Mouse (Mus musculus): ENCODE data around the gene Prpf19.

The Prpf19 gene

DNA sequence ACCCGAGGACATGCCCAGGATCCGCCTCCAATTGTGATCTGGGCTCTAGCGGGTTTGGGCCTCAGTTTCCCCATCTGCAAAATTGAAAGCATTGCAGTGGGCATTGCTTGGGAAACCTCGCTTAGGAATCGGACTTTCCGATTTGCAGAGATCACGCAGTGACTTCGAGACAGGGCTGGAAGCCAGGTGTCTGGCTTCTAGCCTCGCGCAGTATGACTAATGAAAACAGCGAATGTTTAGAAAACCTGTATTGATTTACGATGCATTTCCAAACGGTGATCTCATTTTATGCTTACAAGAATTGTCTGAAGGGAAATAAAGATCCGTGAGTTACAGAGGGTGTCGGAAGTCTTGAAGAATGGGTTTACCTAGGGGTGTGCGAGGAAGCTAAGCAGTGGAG, 677 bp downstream of the Prpf19 start:
- DNase-seq (ENCODE audit: low spot score), result no peak

DNA sequence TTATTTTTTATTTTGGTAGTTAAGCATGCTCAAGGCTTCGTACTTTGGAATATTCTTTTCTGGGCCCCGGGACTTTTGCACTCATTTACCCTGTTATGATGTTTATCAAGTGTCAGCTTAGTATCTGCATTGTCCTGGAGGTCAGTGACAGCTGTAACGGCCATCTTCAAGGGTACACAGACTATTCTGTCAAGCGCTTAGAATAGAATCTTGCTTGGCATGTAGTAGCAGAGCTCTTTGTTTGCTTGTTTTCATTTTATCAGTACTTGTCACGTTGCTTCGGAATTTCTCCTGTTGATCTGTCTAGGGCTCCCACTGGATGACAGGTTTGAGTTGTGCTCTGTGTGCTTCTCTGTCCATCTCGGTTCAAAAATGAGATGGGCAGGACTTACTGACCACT, 1.8 kb downstream of the Prpf19 start:
- DNase-seq (ENCODE audit: low spot score), result no peak

GRCm38 (mm10) chr19:10897491-10897890, 2.5 kb downstream of the Prpf19 start:
- no peak for DNase-seq (ENCODE audit: low spot score)

DNA sequence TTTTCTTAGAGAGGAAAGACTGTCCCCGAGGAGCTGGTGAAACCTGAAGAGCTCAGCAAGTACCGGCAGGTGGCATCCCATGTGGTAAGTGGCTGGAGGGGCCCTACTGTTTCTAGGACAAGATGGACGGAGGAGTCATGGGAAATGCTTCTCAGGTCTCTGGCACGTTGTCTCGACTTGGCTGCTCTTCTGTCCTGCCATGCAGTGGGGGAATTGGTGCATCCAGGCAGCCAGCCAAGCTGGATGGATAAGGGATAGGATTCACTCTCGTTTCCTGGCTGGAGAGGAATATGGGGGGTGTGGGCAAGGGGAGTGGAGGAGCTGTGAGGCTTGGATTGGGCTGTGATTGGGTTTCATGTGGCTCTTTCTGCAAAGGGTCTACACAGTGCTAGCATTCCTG, 5.3 kb downstream of the Prpf19 start:
- peak; percentile 55 for DNase-seq (ENCODE audit: low spot score)

DNA sequence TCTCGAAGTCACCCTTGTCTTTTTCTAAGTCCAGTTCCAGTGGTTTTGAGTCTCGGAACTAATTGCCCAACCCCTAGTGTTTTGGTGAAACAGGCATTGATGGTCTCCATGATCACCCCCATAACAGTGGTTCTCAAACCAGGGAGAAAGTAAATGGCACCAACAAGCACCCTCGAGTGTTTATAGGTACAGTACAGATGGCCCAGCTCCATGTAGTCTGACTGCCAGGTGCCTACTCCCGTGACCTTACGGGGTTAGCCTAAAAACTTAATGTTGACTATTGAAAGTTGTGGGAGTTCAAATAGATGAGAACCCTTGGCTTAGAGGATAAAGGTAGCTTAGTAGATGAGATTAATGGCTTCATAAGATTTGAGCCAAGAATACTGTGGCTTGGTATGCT, 6.0 kb downstream of the Prpf19 start:
- DNase-seq (ENCODE audit: low spot score), result no peak

DNA sequence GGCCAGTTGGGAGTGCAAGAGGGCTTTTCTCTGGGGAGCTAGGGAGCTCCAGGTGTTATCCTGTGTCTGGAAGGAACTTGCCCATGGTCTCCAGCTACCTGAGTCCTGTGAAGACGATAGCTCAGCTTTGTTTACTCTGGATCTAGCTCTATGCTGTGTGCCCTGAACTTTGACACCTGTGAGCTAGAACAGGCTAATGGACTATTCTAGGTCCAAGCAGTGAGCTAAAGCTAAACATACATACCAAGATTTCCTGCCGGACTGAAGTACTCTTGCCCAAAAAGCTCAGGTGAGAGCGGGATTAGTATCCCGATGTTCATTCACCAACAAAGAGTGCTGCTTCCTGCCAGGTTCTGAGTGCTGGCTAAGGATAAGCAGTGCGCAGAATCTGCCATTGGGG, 9.5 kb downstream of the Prpf19 start:
- DNase-seq (ENCODE audit: low spot score), result no peak

DNA sequence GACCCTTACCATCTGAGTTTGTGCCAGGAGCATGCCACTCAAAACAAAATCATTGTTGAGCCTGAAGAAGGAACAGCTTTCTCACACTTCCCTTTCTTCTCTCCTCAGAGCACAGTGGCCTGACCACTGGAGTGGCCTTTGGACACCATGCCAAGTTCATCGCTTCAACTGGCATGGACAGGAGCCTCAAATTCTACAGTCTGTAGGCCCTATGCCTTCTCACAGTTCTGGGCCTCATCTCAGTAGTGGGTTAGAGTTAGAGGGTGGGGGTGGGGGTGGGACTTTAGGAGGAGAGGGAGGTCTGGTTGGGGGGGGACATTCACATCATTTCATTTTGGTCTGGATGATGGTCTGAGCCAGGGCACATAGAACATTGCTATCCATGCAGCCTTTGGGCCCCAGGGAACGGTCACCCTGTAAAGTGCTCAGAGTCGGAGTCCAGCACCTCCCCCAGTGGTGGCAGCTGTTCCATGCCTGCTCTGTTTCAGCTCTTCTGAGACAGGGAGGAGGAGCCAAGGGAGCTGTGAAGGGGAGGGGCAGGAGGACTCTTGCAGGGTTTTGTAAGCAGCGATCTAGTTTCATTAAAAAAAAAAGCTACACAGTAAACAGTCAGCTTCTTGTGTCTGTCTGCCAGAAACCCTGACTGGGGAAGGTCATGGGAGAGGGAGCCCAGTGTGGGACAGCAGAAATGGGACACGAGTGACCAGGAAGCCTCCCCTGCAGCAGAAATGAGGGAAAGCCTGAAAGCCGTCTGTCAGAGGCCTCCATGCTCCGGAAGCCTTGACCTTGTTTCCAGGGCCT, 10.1 kb downstream of the Prpf19 start:
- peak; percentile 68 for DNase-seq (ENCODE audit: low spot score)

GRCm38 (mm10) chr19:10905728-10906000, 10.6 kb downstream of the Prpf19 start:
- DNase-seq (ENCODE audit: low spot score), result no peak

DNA sequence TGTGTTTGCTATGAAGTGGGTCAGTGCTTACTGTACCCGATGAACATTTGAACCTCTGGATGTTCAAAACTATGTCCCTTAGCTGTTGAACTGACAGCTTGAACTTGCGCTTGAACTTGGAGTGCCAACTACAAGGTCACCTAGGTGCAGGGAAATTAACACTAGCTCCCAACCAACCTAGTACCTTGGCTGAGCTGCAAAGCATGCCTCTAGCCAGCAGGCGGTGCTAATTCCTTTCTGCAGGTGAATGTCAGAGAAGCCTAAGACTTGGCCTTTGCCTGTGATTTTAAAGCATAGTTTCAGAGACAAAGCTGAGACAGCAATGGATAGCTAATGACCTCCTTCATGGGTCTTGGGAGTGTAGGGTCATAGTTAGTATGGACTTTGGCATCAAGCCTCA, 12.9 kb downstream of the Prpf19 start:
- peak; percentile 75 for DNase-seq (ENCODE audit: low spot score)

- DNase-seq (ENCODE audit: low spot score), result no peak
Observed at GRCm38 (mm10) chr19:10909087-10909721, 14.2 kb downstream of the Prpf19 start.

- DNase-seq (ENCODE audit: low spot score), result no peak
Observed at GRCm38 (mm10) chr19:10914291-10914690, 19.3 kb downstream of the Prpf19 start.

DNA sequence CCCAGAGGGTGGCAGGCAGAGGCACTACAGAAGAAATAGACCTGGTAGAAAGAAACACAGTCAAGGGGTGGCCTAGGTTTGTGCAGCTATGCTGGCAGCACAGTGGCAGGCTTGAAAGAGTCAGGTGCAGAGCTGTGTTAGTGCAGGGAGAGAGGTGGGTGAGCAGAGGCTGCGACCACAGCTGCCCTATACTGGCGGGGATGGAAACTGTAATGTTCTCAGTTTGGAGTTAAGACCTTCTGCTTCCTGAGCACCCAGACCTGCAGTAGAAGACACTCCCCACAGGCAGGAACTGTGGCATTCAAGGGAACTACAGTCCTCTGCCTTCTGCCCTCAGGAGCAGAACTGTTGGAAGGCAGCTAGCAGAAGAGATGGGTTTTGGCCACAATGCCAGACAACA, 19.8 kb downstream of the Prpf19 start:
- no peak for DNase-seq (ENCODE audit: low spot score)

- no peak for DNase-seq (ENCODE audit: low spot score)
Observed at GRCm38 (mm10) chr19:10916506-10916905, 21.5 kb downstream of the Prpf19 start.

DNA sequence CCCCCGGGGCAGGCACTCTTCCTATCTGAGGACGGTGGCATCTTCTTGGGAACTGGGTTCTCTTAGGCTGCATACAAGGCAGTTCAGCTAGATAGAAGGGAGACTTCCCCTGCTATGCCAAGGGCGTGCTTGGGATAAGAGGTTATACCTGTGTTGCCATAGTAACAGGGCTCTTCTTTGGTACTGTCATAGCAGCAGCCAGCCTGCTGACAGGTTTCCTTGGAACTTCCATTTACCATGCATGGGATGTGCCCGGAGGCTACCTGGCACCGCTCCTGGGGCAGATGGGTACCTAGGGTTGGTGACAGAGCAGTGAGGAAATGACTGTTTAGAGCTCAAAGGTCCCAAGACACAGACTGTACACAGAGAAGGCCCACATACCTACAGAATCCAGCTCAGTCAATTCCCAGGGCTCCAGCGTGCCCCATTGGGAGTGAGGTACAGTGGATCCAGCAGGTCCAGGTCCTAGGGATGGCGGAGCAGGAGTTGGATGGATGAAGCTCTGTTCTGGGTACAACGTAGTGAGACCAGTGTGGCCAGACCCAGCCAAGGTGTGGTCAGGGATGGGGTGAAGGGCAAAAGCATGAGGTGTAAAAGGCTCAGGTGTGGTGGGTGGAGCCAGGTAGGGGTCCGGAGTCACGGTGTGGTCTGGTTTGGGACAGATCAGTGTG, 23.4 kb downstream of the Prpf19 start:
- no peak for DNase-seq (ENCODE audit: low spot score)

- no peak for DNase-seq (ENCODE audit: low spot score)
Observed at GRCm38 (mm10) chr19:10920532-10920931, 25.5 kb downstream of the Prpf19 start, which contains the start of gene Zp1. Gene Zp1 (minus strand): TSS chr19:10920632.

- DNase-seq (ENCODE audit: low spot score), result no peak
Observed at GRCm38 (mm10) chr19:10921058-10921457, 26.0 kb downstream of the Prpf19 start.

DNA sequence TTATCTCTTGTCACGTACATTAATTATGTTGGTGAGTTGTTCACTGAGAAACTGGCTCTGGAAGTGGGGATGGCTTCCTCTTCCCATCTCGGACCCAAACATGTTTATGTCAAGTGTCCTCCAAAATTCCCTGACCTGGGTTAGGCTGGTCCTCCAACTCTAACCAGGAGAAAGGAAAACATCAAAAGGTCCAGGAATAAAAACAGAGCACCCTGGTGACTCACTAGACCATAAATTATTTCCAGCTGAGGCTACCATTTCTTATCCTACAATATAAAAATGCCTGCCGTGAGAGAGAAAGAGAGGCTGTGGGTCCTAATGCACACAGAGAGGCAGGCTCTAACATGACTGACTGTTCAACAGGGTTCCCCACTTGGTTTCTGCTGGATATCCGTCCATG, 29.2 kb downstream of the Prpf19 start:
- DNase-seq (ENCODE audit: low spot score), result no peak

GRCm38 (mm10) chr19:10926123-10926621, 31.1 kb downstream of the Prpf19 start:
- DNase-seq (ENCODE audit: low spot score), result no peak

- DNase-seq (ENCODE audit: low spot score), result no peak
Observed at GRCm38 (mm10) chr19:10926666-10927065, 31.6 kb downstream of the Prpf19 start.

GRCm38 (mm10) chr19:10930641-10931040, 35.6 kb downstream of the Prpf19 start:
- DNase-seq (ENCODE audit: low spot score), result no peak

DNA sequence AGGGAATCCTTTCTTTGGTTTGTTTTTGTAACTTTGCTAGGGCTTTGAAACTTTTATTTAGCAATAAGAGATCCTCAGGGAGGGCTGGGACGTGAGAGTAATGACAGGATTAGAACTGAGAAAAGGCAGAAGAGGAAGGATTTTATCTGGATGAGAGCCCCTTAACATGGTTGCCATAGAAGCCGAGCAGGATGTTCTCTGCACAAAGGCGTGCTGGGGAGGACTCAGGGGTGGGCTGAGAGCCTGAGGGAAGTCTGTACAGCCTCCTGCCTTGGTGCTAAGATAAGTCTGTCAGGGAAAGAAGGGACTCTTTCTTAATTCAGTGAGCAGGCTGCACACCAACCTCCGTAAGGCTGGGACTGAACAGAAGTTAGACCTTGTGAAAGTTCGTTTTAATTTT, 40.0 kb downstream of the Prpf19 start:
- DNase-seq (ENCODE audit: low spot score), result no peak

GRCm38 (mm10) chr19:10936077-10936476, 41.0 kb downstream of the Prpf19 start:
- no peak for DNase-seq (ENCODE audit: low spot score)

DNA sequence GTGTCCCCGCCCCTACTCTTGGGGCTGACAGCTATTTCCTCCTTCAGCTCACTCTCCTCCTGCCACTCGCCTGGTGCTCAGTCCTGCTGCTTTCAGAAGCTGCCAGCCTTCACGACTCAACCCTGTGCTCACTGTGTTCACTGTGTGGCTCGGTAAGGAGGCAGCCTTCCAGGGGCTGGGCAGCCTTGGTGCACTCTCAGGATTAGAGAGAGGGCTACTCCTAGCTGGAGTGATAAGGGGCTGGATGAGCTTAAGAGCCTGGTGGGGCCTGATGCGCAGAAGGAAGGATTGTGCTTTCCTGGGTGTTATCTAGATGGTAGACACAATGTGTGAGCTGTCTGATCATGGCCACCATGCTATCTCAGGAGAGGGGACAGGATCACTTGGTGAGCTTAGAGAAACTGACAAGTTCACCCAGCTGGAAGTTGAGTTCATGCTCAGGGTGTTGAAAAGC, 42.1 kb downstream of the Prpf19 start, which contains the start of gene Ptgdr2:
TSS of gene Ptgdr2 (plus strand) at position 51 of the 454 bp plus-strand sequence.
- no peak for DNase-seq (ENCODE audit: low spot score)

All from testis, postnatal 10 days (tissue).